ENCODE assay signal across 17 mouse cellular contexts in genomic region chr7:45148534-45149098, GRCm38 (mm10). TPM values are rescaled to one million over a fixed set of nuclear protein-coding genes. Genes with fewer than 3 reads are reported as not detected.
DNase-seq lines count a peak whose midpoint lies in the region; ATAC-seq and TF ChIP-seq lines count a peak whose summit lies in the region.
"Had no signal": no experiment of that assay in that cellular context is flagged by ENCODE, and none has a peak within 500 bp of the region (broad histone marks: within the 10 kb centered on the region; RNA-seq: fewer than 3 reads in every experiment).

No protein-coding gene starts in this region.

- H3K9me3 ChIP-seq in intestine, embryonic 16.5 days (ENCODE audit: control insufficient read depth, low read length) = no peaks in the 10 kb centered on the region
- H3K9me3 ChIP-seq: embryonic facial prominence, embryonic 13.5 days; forebrain, embryonic 10.5 days; liver, embryonic 13.5 days had no signal

- H3K27me3 ChIP-seq in kidney, adult 2 months (replicated peaks; ENCODE audit: control insufficient read depth, insufficient read depth, low read length) = no peaks in the 10 kb centered on the region
- no peaks in the 10 kb centered on the region for H3K27me3 ChIP-seq in spleen, adult 2 months (ENCODE audit: control insufficient read depth, insufficient read depth, low read length)
- no peaks in the 10 kb centered on the region for H3K27me3 ChIP-seq in intestine, embryonic 16.5 days (replicated peaks; ENCODE audit: control insufficient read depth, insufficient read depth, low read length)
- H3K27me3 ChIP-seq: embryonic facial prominence, embryonic 13.5 days; liver, embryonic 13.5 days had no signal

- 47% methylated on average over 4 of the region's 4 CpGs for WGBS in kidney, adult 2 months
- 83% methylated on average over 4 of the region's 4 CpGs for WGBS in spleen, adult 2 months
- WGBS in intestine, embryonic 16.5 days = 53% methylated on average over 4 of the region's 4 CpGs

- peak overlapping the region; percentile 72 for H3K27ac ChIP-seq in kidney, adult 2 months (ENCODE audit: insufficient read depth, low read depth, low read length)
- peak overlapping the region; percentile 3; the same call in 1 of the 2 replicates for H3K27ac ChIP-seq in spleen, adult 2 months (ENCODE audit: insufficient read depth, low read length)
- peak overlapping the region; percentile 8 for H3K27ac ChIP-seq in intestine, embryonic 16.5 days (ENCODE audit: low read length)
- H3K27ac ChIP-seq: embryonic facial prominence, embryonic 13.5 days; layer of hippocampus, adult 2 months; liver, embryonic 13.5 days had no signal

- no peak overlapping the region for H3K4me3 ChIP-seq in kidney, adult 2 months (ENCODE audit: insufficient read depth, low read depth, low read length)
- H3K4me3 ChIP-seq in spleen, adult 2 months (ENCODE audit: extremely low read depth, insufficient read depth, insufficient read length) = no peak overlapping the region
- no peak overlapping the region for H3K4me3 ChIP-seq in intestine, embryonic 16.5 days (ENCODE audit: low read length)
- H3K4me3 ChIP-seq: embryonic facial prominence, embryonic 13.5 days; forebrain, embryonic 10.5 days; layer of hippocampus, adult 2 months; liver, embryonic 13.5 days had no signal

- H3K4me1 ChIP-seq in kidney, adult 2 months (ENCODE audit: control insufficient read depth, insufficient read depth, low read length) = peaks cover 15% of the 10 kb centered on the region; the same call in 1 of the 2 replicates
- H3K4me1 ChIP-seq in spleen, adult 2 months (ENCODE audit: control insufficient read depth, insufficient read depth, insufficient read length) = no peaks in the 10 kb centered on the region
- peaks cover 26% of the 10 kb centered on the region; the same call in 1 of the 2 replicates for H3K4me1 ChIP-seq in intestine, embryonic 16.5 days (ENCODE audit: control insufficient read depth, insufficient read depth, low read length)

- no peak for DNase-seq in kidney, adult 2 months
- DNase-seq in kidney, adult 11 months = no peak
- no peak for DNase-seq in spleen, adult 2 months (ENCODE audit: low read depth in 1 of 2, low spot score in 2 of 2)
- DNase-seq in spleen, postnatal 36 days (ENCODE audit: low spot score in 2 of 2) = no peak
- DNase-seq in right cerebral cortex, adult 18-20 months = no peak
- no peak for DNase-seq in natural killer cell, adult 2 months (ENCODE audit: low spot score in 2 of 2)
- DNase-seq in ovary, postnatal 14 days (ENCODE audit: low spot score) = no peak
- DNase-seq: cerebellum, adult 11-12 months; liver, embryonic 13.5 days; lung, postnatal 4 days; midbrain, embryonic 14.5 days had no signal

- ATAC-seq in intestine, embryonic 16.5 days = no peak

- no peak overlapping the region for H3K4me2 ChIP-seq in intestine, embryonic 16.5 days (ENCODE audit: low read depth, low read length)
- H3K4me2 ChIP-seq: embryonic facial prominence, embryonic 13.5 days; liver, embryonic 13.5 days had no signal

- peaks cover 2% of the 10 kb centered on the region for H3K36me3 ChIP-seq in kidney, adult 2 months (ENCODE audit: control insufficient read depth, insufficient read depth, low read length)
- peaks cover 25% of the 10 kb centered on the region for H3K36me3 ChIP-seq in spleen, adult 2 months (ENCODE audit: control insufficient read depth, insufficient read depth, low read length)
- H3K36me3 ChIP-seq in intestine, embryonic 16.5 days (ENCODE audit: control insufficient read depth, insufficient read depth, low read length) = peaks cover 11% of the 10 kb centered on the region; the same call in 1 of the 2 replicates

- TF ChIP-seq POLR2A in kidney, adult 2 months (IDR thresholded peaks at IDR 0.05; ENCODE audit: low read depth, low read length) = no peak
- no peak for TF ChIP-seq POLR2A in spleen, adult 2 months (IDR thresholded peaks at IDR 0.05; ENCODE audit: low read depth, low read length)

- peak overlapping the region; percentile 12; the same call in 1 of the 2 replicates for H3K9ac ChIP-seq in intestine, embryonic 16.5 days (ENCODE audit: low read depth, low read length)
- H3K9ac ChIP-seq: liver, embryonic 13.5 days had no signal

- TF ChIP-seq CTCF in kidney, adult 2 months (conservative IDR thresholded peaks at IDR 0.05; ENCODE audit: insufficient read depth, insufficient read length, low read depth, low read length) = no peak
- no peak for TF ChIP-seq CTCF in spleen, adult 2 months (IDR thresholded peaks at IDR 0.05; ENCODE audit: extremely low read depth, insufficient read depth, insufficient read length, insufficient replicate concordance)

RNA-seq across cellular contexts. Expression of gene Pih1d1, which starts 5.5 kb away (rescaled TPM):
- 80.3 and 84.9 TPM in 2 replicates for polyA plus RNA-seq in kidney, adult 2 months (2012; rRNA removed)
- polyA plus RNA-seq in spleen, adult 2 months (2012; rRNA removed) = 45.2 and 48.7 TPM in 2 replicates
- polyA plus RNA-seq in intestine, embryonic 16.5 days (2015; fragmentation: Nextera tagmentation; extraction: Ambion mirVana) = 90.9 and 96.5 TPM in 2 replicates

RNA-seq across cellular contexts. Expression of gene Aldh16a1, which starts 5.8 kb away (rescaled TPM):
- 106 and 119 TPM in 2 replicates for polyA plus RNA-seq in kidney, adult 2 months (2012; rRNA removed)
- 93.0 and 114 TPM in 2 replicates for polyA plus RNA-seq in spleen, adult 2 months (2012; rRNA removed)
- 106 and 110 TPM in 2 replicates for polyA plus RNA-seq in intestine, embryonic 16.5 days (2015; fragmentation: Nextera tagmentation; extraction: Ambion mirVana)

RNA-seq across cellular contexts. Expression of gene Flt3l, which starts 12.4 kb away (rescaled TPM):
- 36.8 and 37.7 TPM in 2 replicates for polyA plus RNA-seq in kidney, adult 2 months (2012; rRNA removed)
- polyA plus RNA-seq in spleen, adult 2 months (2012; rRNA removed) = 183 and 197 TPM in 2 replicates
- polyA plus RNA-seq in intestine, embryonic 16.5 days (2015; fragmentation: Nextera tagmentation; extraction: Ambion mirVana) = 2.2 and 2.5 TPM in 2 replicates

RNA-seq across cellular contexts. Expression of gene Gm45713, which starts 12.6 kb away (rescaled TPM):
- polyA plus RNA-seq in kidney, adult 2 months (2012; rRNA removed) = 5.6 TPM in 2 replicates
- 0.28 and 0.70 TPM in 2 replicates for polyA plus RNA-seq in spleen, adult 2 months (2012; rRNA removed)
- polyA plus RNA-seq in intestine, embryonic 16.5 days (2015; fragmentation: Nextera tagmentation; extraction: Ambion mirVana) = 0.20 TPM in 1 of 2 replicates, not detected in the other
- polyA plus RNA-seq: neural tube, embryonic 14.5 days had no signal

RNA-seq across cellular contexts. Expression of gene Slc17a7, which starts 15.1 kb away (rescaled TPM):
- polyA plus RNA-seq in kidney, adult 2 months (2012; rRNA removed) = not detected in 2 replicates
- polyA plus RNA-seq in spleen, adult 2 months (2012; rRNA removed) = 0.05 and 0.06 TPM in 2 replicates
- 0.13 TPM in 1 of 2 replicates, not detected in the other for polyA plus RNA-seq in intestine, embryonic 16.5 days (2015; fragmentation: Nextera tagmentation; extraction: Ambion mirVana)
- polyA plus RNA-seq: liver, embryonic 13.5 days; neural tube, embryonic 14.5 days; thymus, postnatal 0 days had no signal

Comparison
In these comparisons a context has a peak if more than half of its experiments do, and no peak if none do; other contexts are left out.
1. H3K27ac ChIP-seq: peak in every context shown above with its lines; median percentile 72 in kidney, adult 2 months; 8 in intestine, embryonic 16.5 days; 3 in spleen, adult 2 months.
2. RNA of gene Flt3l, which starts 12.4 kb away (polyA plus RNA-seq): 183 to 197 TPM in spleen, adult 2 months and 36.8 to 37.7 TPM in kidney, adult 2 months; 2.2 to 2.5 TPM in intestine, embryonic 16.5 days; every median in the first group is over 10 times any median in the second.